Mouse (Mus musculus) frontal cortex, postnatal 25 days (tissue): Measurements from ENCODE around the gene Kbtbd4.
A peak's percentile ranks its signal among the peaks of the same experiment; 100 is the strongest.
"Not testable (repeated sequence)": the region's sequence is repeated elsewhere in the genome, so short reads cannot be mapped to it uniquely, and the experiment has no call there.

Experiments used
- DNase-seq, 2 experiments: peaks; one replicate each; pipeline ENCODE4 v3.0.0; 2022; ENCODE audit warnings: low spot score in 2 of 2

The Kbtbd4 gene

DNA sequence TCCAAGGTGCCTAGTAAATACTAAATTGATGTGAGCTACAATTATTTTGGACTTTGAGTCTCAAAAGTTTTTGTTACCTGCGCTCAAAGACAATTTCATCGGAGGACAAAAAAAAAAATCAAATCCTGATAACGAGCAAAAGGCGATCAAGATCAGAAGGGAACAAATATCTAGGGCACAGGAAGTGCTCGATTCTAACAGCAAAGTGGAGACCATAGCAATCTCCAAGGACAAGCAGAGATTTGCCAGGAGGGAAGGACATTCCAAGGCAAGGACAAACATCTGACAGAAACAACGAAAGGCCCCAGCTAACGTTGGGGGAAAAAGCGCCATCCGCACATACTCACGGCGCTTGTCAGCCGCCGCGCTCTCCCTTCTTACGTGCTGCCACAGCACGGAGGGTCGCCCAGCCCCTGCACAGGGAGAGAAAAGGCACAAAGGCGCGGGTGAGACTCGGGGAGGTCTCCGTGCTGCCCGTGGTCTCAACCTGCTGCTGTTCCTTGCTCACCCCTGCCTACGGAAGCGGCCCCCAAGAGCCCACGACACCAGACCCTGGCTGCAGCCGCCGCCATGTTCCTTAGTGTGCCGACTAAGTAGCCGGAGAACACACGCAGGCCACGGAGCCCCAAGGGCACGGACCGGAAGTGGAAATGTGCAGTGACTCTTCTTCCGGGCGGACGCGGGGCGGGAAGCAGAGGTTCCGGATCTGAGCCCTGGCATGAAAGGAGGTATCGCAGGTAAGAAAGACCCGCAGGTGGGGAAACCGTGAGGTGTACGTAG, at the start of gene Kbtbd4, which contains the start of gene Ndufs3:
Gene Kbtbd4 (plus strand): TSS at position 665 of the 780 bp plus-strand sequence.
Gene Ndufs3 (minus strand): TSS at position 752 of the 780 bp plus-strand sequence.
- peak; percentile 75 to 84 for DNase-seq

DNA sequence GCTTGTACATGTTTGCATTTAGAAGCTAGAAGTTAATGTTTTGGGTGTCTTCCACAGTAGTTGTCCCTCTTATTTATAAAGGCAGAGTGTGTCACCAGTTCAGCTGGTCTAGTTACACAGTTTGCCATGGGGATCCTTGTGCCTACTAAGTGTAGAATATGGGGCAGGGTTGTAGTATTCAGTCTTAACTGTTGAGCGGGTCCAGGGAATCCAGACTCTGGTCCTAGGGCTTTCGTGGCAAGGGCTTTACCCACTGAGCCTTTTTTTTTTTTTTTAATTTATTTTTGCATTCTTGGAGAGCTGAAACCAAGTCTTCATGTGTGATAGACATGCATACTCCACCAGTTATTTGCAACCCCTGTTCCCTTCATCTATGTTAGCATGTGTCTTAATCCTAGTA, 43.1 kb upstream of the Kbtbd4 start:
- DNase-seq: no peak

DNA sequence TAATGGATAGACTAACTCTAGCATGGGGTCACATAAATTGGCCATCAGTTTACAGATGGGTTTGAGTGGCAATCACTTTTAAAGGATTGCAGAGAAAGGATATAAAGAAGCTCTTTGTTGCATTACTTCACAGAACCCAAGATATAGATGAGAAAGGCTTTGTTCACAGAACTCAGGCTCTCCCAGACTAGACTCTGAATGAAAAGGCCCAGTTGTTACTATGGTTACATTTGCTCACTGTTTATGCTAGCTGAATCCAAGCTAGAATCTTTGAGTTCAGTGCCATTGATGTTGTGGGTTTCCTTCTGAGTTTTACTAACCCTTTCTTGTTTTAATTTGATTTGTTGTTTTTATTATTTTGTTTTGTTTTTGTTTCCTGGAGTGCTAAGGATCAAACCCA, 40.4 kb upstream of the Kbtbd4 start:
- no peak for DNase-seq

DNA sequence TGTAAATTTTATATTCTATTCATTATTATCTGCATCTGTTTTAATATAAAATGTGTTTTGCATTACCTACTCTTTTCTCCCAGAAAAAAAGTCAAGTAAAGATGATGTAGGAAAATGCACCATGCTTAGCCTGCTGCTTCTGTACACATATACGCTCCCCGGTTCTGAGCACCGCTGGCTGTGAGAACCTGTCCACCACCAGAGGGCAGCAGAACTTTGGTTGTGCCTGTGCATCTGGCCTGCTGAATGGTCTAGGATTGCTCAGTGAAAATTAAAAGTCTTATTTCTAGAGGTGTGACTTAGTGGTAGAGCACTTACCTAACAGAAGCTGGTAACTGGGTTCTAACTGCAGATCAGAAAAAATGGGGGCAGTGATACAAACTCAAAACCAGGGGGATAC, 38.0 kb upstream of the Kbtbd4 start:
- peak; percentile 74 to 84 for DNase-seq

DNA sequence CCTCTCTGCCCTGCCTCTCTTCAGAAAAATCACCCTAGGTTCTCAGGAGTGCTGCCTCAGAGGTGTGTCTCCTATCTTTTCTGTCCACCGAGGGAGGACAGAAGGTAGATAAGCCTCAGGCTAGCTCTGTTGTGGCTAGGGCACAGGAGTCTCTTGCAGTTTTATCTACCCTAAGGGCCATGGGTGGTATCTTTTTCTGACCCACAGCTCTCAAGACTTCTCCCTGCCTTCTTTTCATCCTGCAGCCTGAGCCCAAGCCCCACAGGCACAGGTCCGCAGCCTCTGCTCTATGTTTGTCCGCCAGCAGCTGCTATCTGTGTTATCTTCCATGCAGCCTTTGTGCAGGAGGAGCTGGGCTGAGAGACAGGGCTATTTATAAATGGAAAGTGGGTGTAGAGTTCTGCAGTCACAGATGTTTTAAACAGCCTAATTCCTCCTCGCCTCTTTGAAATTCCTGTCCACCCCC, 34.4 kb upstream of the Kbtbd4 start:
- no peak for DNase-seq

DNA sequence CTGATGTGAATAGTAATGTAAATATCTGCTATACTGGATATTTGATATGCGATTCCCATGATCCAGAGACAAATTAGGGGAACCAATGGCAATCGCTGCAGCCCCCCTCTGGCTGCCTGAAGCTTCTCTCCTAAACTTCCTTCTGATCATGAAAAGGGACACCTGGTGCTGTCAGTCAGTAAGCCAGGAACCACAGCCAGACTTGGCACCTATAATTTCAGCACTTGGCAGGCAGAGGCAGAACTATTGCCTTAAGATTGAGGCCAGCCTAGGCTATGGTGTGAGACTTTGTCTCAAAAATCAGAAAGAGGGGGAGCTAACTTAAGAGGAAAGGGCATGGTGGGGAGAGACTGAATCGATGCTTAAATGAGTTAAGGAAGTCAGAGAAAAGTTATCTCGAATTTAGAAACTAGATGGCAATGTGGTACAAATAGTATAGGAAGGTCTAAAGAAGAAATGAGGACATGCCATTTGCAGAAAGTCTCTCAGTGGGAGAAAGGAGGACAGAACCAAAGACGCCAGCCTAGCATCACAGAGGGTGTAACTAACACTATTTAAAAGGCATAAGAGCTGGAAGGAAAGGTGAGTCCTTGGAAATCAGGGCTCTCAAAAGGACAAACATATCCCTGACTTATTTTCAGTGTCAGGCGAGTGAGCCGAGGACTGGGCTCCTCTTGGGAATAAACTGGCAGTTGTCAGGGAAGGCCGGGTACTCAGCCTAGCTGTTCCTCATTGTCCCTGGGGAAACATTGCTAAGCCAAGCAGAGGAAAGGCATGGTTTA, 33.2 kb upstream of the Kbtbd4 start:
- DNase-seq: no peak

DNA sequence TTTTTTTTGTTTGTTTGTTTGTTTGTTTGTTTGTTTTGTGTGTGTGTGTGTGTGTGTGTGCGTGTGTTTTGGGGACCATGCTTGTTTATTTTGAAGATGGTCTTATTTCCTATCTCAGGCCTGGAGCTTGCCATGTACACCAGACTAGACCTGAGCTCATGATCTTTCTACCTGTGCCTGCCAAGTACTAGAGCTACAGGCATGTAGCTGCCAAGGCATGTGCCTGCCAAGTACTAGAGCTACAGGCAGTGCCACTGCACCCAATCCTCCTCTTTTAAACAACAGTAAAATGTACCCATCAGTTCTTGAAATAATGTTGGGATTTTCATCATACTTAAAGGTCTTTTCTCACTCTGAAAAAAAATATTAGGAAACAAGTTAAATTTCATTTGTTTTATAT, 30.5 kb upstream of the Kbtbd4 start:
- no peak for DNase-seq

DNA sequence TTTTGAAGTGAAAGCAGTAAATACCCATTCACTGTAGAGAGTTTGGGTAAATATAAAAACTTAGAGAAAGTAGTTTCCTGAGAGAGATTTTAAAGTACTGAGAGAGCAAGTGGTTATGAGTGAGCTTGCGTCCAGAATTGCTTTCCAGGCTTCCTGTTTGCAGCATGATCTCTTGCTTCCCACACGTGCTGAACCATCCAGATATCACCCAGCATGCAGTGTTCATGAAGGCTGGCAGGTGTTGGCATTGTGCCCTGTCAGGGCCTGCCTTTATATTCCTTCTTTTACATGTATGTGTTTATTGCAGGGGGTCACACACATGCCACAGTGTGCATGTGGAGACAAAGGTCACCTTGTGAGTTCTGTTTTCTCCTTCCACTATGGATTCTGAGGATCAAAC, 29.3 kb upstream of the Kbtbd4 start:
- no peak for DNase-seq

DNA sequence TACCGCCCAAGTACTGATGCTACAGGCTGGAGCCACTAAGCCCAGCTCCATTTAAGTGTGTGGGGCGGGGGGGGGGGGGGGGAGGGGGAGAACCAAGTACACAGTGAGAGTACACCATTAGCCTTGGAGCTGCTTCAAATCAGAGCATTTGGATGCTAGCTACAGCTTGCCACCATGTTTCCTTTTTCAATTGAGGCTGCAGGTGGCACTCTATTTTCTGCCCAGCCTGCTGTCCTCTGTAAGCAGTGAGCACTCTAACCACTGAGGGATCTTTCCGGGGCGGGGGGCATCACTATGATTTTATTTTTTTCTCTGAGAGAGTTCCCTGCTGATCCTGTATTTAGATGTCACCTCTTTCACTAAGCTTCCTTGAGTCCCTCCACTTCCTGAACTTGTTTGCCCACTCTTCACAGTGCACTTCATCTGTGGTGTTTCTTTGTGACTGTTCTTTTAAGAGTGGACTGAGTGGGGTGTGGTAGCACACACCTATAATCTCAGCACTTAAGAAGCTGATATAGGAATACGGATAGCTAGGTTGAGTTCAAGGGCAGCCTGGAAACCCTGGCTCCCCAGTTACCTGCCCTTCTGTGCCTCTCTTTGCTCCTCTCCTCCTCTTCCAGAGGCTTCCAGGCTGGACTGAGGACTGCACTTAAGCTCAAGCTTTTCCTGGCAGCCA, 26.8 kb upstream of the Kbtbd4 start:
- DNase-seq: no peak

DNA sequence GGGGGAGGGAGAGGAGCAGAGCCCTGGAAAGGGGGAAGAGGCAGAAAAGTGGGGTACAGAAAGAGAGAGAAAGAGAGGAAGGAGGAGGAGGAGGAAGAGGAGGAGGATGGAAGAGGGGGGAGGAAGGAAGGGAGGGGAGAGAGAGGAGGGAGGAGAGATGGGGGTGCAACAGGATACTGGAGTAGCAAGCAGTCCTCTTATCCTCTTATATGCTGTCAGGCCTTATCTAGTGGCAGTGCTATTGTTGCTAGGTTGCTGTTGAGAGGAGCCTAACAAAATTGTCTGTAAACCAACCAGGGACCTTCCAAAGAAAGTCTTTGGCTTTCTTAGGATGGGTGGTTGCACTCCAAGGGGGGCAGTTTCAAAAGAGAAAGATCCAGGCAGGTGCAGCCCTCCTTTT, 25.1 kb upstream of the Kbtbd4 start:
- DNase-seq: no peak

DNA sequence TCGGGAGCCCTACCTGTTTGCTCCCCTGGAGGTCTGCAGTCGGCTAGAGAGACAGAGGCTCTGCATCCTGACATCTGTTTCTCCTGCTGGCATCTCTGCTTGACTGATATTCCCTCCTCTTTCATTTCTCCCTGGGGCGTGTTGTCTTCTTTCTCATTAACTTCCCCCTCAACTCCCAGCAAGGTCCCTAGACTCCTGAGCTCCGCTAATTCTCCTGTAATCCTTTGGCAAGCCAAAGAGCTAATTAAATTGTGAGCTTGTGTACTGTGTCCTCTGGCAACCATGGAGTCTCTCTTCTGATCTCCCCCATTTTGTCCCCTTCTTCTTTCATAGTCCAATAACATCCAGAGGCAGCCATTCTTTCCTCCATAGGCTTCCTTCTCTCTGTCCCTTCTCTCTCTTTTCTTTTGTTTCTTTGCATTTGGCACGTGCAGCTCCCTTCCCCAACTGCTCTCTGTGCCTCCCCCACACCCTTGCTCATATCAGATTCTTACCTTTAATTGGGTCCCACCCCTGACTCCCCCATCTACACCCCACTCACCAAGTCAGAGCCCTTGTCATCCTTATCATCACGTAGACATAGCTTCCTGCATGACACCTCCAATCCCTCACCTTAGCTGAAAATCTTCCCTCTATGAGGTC, 24.3 kb upstream of the Kbtbd4 start:
- no peak for DNase-seq

DNA sequence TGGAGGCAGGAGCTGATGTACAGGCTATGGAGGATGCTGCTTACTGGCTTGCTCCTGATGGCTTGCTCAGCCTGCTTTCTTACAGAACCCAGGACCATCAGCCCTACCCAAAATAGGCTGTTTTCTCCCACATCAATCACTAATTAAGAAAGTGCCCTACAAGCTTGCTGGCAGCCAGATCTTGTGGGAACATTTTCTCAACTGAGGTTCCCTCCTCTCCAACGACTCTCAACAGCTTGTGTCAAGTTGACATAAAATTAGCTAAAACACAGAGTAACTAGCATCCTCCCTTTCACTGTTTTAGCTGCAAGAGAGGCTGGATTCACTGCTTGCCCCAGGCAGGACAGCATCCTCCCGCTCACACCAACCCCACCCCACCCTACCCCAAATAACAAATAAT, 22.7 kb upstream of the Kbtbd4 start:
- DNase-seq: no peak

DNA sequence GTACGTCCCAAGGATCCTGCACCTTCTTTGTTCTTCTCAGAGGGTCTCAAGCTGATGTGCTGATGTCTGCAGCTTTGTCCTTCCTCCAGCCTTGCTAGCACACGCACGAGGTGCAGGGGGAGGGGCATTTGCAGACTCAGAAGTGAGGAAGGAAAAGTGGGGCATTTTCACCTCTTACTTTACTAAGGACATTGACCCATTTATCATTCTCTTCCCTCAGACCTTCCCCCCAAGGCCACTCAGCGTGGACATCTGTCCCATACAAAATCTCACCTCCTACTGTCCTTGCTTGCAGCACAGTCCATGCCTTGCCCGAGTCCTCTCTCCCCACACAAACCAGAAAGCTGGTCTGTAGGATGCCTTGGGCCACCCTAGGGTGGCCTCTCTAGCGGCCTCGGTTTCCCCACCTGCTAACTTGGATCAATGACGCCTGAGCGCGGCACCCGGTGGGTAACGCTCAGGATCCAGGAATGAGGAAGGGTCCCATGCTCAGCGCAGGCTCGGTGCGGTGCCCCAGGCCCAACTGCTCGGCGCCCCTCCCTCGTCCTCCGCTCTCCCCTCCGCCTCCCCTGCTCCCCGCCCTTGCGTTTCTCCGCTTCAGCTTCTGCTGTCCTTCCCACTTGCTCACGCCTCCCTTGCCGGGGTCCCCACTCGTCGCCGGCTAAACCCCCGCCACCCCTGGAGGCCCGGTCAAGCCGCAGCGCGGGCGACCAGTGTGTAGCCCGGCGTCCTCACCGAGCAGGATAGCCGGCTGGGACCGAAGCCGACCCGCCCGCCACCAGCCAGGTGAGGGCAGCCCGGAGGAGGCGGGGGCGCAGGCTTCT, 19.1 kb upstream of the Kbtbd4 start, which contains the start of gene C1qtnf4:
Gene C1qtnf4 (plus strand): TSS at position 643 of the 824 bp plus-strand sequence.
- DNase-seq: no peak

DNA sequence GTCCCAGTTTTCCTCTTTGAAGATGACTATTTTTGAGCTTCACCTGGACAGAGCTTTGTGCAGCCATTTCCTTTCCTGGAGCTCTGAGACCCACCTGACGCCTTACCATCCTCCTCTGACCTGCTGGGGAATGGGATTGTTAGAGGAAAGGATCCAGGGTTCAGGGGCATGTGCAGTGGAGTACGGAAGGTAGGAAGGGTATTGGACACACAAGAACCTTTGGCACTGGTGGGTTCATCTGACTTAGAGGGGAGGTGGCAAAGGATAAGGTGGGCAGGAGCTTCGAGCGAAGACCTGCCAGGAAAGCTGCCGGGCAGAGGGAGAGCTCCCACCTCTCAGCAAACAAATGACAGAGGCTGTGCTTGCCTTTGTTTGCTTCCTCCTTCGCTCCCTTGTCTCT, 18.1 kb upstream of the Kbtbd4 start:
- no peak for DNase-seq

DNA sequence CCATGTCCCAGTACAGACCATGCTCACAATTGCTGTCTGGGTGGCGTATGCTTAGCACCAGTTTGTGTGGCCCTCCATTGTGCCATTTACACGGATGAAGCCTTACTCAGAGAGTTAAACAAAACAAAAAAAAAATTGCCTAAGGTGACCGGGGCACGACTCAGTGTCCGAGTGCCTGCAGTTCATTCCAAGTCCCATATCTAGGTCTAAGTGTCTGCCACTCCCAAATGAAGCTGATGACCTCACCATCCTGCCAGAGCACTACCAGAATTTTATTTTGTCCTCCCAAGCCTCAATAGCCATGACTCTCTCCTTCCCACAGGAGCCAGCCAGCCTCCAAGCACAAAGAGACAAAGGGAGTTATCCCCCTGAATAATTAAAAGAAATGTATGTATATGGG, 16.9 kb upstream of the Kbtbd4 start:
- DNase-seq: no peak

DNA sequence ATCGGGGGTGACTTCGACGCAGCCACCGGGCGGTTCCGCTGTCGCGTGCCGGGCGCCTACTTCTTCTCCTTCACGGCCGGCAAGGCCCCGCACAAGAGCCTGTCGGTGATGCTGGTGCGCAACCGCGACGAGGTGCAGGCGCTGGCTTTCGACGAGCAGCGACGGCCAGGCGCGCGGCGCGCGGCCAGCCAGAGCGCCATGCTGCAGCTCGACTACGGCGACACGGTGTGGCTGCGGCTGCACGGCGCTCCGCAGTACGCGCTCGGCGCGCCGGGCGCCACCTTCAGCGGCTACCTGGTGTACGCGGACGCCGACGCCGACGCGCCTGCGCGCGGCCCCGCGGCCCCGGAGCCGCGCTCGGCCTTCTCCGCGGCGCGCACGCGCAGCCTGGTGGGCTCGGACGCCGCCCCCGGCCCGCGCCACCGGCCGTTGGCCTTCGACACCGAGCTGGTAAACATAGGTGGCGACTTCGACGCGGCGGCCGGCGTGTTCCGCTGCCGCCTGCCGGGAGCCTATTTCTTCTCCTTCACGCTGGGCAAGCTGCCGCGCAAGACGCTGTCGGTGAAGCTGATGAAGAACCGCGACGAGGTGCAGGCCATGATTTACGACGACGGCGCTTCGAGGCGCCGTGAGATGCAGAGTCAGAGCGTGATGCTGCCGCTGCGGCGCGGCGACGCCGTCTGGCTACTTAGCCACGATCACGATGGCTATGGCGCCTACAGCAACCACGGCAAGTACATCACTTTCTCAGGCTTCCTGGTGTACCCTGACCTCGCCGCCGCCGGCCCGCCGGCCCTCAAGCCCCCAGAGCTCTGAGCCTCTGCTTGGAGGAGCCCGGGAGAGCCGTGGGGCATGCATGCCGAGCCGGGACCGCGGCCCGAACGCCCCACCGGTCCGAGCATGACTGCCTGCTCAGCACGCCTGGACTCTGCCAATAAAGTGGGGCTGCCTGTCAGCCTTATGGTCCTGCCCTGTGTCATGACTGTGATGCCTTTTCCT, 14.7 kb upstream of the Kbtbd4 start:
- no peak for DNase-seq

DNA sequence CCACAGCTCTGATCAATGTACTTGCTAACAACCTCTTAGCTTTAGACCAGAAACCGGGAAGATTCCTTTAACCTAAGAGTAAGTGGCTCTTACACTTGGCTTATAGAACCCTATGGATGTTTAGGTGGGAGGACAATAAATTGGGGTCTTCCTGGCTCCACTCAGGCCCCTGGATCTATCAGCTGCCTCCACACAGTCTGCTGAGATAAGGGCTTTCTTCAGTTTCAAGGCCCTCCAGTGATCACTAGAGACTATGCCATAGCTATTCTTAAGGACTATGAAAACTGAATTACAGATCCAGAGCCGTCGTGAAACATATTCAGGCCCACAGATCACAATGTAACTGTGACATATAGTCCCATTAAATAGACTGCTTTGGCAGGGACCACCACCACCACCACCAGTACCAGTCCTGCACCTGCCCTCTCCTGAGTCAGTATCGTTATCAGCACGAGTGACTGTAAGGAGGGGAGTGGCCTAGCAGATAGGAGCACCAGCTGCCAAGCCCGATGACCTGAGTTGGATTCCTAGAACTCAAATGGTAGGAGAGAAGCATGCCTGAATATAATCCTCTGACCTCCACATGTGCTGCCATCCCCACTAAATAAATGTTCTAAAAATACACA, 10.8 kb upstream of the Kbtbd4 start:
- no peak for DNase-seq

DNA sequence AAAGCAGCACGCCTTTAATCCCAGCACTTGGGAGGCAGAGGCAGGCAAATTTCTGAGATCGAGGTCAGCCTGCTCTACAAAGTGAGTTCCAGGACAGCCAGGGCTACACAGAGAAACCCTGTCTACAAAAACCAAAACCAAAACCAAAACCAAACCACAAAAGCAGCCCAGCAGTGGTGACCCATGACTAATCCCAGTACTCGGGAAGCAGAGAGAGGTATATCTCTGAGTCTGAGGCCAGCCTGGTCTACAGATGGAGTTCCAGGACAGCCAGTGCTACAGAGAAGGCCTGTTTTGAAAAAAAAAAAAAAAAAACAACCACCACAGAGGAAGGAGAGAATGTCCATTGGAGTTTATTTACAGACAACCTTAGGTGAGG, 10.3 kb upstream of the Kbtbd4 start:
- not testable (repeated sequence) for DNase-seq

DNA sequence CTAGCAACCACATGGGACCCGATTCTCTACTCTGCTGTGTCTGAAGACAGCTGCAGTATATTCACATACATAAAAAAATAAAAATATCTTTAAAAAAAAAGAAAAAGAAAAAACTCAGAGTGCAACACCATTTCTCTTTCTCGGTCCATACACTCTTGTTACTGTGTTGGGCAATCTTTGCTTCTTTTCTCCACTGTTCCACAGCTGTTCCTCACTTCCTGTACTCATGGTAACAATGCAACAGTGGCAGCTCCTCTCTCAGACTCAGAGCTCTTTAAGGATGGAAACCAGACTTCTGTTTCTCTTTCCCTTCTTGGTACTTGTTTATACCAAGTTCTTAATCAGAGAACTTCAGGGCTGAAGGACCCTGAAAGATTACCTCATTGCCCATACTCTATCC, 1.1 kb upstream of the Kbtbd4 start:
- DNase-seq: no peak
